Mouse (Mus musculus) ovary, adult 10 weeks (tissue): ENCODE data around the gene Naaa. TPM values are rescaled to one million over a fixed set of nuclear protein-coding genes. Genes with fewer than 3 reads are reported as not detected.

Experiments
- polyA plus RNA-seq: library from polyadenylated mRNA; stranded (reverse); fragments of 350-450 nt; fragmentation: Illumina TruSeq; extraction: RNeasy Lipid Tissue Mini Kit (QIAGEN cat#74804); gene quantifications from one replicate; pipeline ENCODE4 v1.2.3, GENCODE M21; 2014

Gene Naaa
- 15.6 TPM for polyA plus RNA-seq

DNA sequence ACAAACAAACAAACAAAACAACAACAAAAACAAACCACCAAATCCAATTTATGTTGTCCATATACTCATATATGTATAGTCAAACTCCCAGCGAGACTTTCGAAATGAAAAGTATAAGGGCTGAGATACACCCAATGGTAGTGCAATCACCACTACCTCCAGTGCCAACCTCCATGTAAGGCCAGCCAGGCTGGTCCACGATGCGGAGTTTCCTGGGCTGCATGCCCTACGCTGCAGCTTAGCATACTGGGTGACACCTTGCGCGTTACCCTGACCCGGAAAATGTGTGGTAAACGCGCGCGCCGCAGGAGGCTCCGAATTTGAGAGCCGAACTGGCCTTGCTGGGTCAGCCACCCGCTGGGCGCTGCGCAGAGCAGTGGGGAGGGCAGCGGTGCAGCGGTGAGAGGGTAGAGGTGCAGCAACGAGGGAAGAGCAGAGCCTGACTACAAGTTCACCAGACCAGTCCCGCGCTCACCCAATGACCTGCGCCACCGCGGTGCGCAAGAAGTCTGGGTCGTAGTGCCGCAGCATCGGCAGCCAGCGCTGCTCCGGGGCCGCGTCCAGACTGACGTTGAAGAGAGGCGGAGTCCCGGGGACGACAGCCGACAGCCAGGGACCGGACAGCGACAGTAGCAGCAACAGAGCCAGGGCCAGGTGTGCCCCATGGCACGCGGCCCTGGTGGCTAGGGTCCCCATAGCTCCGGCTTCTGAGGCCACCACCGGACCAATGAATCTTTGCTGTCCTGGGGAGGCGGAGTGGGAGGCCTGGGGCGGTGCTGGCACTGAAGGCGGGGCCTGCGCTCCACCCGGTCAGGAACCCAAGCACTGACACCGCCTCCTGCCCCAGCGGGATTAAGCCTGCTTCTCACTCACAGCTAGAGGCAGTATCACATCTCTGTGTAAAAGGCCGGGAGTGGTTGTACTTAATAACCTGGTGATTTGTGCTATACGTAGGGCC lies at the start of gene Naaa:
TSS of gene Naaa (minus strand) at position 734 of the 958 bp plus-strand sequence.

DNA sequence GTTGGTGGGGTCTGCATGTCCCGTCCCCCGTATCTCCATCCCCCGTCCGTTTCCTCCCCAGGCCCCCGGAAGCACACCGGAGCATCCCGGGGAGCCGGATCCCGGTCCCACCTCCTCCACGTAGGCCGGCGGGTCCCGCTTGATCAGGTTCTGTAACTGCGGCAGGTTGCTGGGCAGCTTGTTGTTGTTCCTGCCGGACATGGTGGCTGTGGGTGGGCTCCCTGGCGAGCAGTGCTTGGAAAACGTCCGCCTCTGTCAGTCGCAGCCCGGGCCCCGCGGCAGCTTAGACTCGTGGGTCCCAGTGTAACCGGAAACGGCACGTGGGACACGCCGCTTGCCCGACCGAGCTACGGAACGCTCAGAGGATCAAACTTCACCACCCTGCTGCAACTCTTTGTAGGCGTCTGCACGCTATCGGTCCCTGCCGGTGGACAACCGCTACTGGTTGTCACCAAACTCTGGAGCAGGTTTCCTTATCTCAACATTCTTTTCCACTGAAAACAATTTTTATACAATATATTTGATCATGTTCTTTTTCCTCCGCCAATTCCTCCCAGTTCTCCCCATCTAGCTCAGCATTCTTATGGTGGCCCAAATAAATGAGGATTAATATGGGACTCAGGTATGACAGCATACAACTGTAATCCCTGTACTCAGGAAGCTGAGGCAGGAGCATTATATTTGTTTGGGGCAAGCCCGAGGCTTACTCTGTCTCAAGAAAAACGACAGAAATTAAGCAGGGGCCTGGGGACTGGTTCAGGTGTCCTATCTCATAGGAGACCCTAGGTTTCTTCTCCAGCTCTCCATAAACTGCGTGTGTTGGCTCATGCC lies 31.9 kb upstream of the Naaa start, which contains the start of gene Sdad1:
TSS of gene Sdad1 (minus strand) at position 799 of the 831 bp plus-strand sequence.

DNA sequence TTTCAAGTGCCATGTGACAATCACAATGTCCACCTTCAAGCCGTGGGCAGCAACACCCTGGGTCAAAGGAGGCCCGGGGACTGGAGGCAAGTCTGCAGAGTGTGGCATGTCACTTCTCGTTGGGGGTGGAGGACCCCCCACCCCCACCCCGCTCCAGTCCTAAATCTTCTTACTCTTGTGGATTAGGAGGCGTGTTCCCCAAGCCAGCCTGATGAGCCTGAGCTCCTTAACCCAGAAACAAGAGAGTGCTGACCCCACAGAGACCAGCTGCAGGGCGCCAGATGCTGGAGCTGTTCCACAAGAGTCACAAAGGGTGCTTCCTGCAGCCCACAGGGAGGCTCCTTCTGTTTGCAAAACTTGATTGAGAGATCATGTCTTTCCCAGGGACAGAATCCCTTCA lies 21.8 kb downstream of the Naaa start, which contains the start of gene Ppef2:
TSS of gene Ppef2 (minus strand) at position 61 of the 400 bp plus-strand sequence.

DNA sequence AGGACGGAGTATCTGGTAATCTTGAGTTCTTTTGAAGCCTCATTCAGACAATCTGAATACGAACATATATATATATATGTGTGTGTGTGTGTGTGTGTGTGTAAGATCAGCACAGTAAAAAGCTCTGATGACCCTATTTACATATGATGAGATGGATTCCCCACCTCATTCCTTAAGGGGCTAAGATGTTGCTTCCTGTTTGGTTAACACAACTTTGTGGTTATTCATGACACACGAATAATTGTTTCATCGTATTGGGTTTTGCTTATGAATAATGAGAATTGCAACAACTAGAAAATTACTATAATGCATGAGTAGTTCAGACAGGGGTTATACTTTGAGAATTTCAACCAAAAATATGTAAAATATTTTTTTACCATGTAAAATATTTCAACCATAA lies 62.7 kb downstream of the Naaa start, which contains the start of gene U90926:
TSS of gene U90926 (minus strand) at position 101 of the 400 bp plus-strand sequence.

Other genes starting within 250 kb of the Naaa start
- gene Cdkl2, start 234.3 kb downstream of the Naaa start, polyA plus RNA-seq: 12.3 TPM
- 380 TPM for gene G3bp2, start 194.5 kb downstream of the Naaa start, polyA plus RNA-seq
- gene Uso1, start 140.2 kb downstream of the Naaa start, polyA plus RNA-seq: 144 TPM
- not detected for gene U90926, start 62.8 kb downstream of the Naaa start, polyA plus RNA-seq
- 0.51 TPM for gene Ppef2, start 21.9 kb downstream of the Naaa start, polyA plus RNA-seq
- 25.8 TPM for gene Sdad1, start 32.3 kb upstream of the Naaa start, polyA plus RNA-seq
- gene Cxcl9, start 49.9 kb upstream of the Naaa start, polyA plus RNA-seq: 5.1 TPM
- gene Art3, start 53.7 kb upstream of the Naaa start, polyA plus RNA-seq: 18.2 TPM
- 4.5 TPM for gene Cxcl10, start 70.7 kb upstream of the Naaa start, polyA plus RNA-seq
- gene Nup54, start 157.0 kb upstream of the Naaa start, polyA plus RNA-seq: 91.7 TPM
- gene Scarb2, start 228.7 kb upstream of the Naaa start, polyA plus RNA-seq: 178 TPM